Mouse (Mus musculus): ENCODE data around the gene Ifitm10.

DNA sequence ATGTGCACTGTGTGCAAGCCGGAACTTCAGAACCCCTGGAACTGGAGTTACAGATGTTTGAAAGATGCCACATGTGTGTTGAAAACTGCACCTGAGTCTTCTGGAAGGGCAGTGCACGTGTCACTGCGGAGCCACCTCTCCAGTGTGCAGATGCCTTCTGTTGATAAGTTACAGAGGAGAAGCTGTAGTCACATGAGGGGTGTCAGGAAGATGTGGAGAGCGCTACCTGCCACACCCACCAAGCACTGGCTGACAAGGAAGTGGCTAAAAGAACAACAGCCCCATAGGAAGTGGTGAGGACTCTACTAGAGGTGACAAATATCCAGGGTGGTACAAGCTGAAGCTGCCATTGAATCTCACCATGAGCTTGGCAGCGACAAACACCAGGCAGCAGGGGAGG, 19.7 kb downstream of the Ifitm10 start:
- no peak for TF ChIP-seq CTCF (IDR thresholded peaks at IDR 0.05; ENCODE audit: extremely low read depth, insufficient read depth, insufficient read length, insufficient replicate concordance)
- TF ChIP-seq POLR2A (IDR thresholded peaks at IDR 0.05; ENCODE audit: low read depth, low read length): no peak; the same call in 1 of the 2 replicates

Measured in spleen, adult 2 months (tissue).